Mouse (Mus musculus): ENCODE results near the gene Sfxn3.

Sfxn3 gene

GRCm38 (mm10) chr19:45017216-45017771 is 30.0 kb upstream of the Sfxn3 start:
- in situ Hi-C loops (cut with MboI, MseI), result loop anchor here in 1 of 2 experiments (10.0 kb wide), 1 partner anchor 1232 kb away; the partner anchor contains the start of gene Abcc2

- in situ Hi-C loops (cut with MboI, MseI), result loop anchor here in 1 of 2 experiments (10.0 kb wide), 1 partner anchor 1233 kb away; the partner anchor contains the start of gene Abcc2
Observed at GRCm38 (mm10) chr19:45017909-45018308, 29.4 kb upstream of the Sfxn3 start.

DNA sequence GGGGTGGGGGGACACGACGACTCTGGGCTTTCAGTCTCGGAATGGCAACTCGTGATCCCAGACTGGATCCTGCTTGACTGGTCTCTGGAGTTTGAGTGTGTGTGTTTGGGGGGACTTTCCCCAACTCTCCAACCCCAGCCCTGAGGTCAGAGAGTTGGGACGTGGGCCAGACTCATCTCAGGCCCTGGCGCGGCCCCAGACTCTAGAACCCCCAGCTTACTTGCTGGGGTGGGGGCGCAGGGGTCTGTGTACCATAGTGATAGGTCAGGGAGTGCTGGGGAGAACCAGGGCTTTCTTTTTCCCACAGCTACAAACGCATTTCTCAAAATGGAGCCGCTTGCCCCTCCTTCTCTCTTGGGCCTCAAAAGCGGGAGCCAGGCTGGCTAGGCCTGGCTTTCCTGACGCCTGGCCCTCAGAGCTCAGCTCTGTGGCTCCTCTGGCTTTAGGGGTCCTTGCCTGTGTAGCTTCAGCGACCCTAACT is 28.9 kb upstream of the Sfxn3 start:
- in situ Hi-C loops (cut with MboI, MseI), result loop anchor here in 1 of 2 experiments (10.0 kb wide), 1 partner anchor 1234 kb away; the partner anchor contains the start of gene Abcc2

- in situ Hi-C loops (cut with MboI, MseI), result no loop called here
Observed at GRCm38 (mm10) chr19:45020348-45020747, 27.0 kb upstream of the Sfxn3 start.

- in situ Hi-C loops (cut with MboI, MseI), result no loop called here
Observed at GRCm38 (mm10) chr19:45021362-45021761, 25.9 kb upstream of the Sfxn3 start.

DNA sequence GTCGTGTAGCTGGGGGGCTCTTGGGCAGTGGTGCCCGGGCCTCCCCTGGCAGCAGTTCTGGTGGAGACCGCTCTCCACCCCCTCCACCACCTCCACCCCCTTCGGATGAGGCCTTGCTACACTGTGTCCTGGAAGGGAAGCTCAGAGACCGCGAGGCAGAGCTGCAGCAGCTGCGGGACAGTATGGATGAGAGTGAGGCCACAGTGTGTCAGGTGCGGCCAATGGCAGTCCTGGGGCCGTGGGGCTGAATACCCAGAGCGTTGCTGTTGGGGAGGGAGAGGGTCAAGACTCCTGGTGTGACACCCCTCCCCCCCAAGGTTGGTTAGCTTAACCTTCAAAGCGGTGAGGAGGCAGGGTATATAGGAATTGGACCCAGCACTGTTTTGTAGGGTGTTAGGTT is 23.3 kb upstream of the Sfxn3 start:
- in situ Hi-C loops (cut with MboI, MseI), result no loop called here

DNA sequence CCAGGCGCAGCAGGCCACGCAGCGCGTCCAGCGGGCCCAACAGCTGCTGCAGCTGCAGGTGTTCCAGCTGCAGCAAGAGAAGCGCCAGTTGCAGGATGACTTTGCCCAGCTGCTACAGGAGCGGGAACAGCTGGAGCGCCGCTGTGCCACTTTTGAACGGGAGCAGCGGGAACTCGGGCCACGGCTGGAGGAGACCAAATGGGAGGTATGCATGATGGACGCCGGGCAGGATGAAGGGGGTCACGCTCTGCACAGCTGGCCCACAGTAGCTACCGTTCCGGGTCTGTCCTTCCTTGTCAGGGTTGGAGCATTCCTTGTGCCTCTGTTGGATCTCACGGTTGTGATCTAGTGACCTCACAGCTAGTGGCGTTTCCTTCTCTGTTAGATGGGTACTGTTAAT is 22.5 kb upstream of the Sfxn3 start:
- in situ Hi-C loops (cut with MboI, MseI), result no loop called here

- in situ Hi-C loops (cut with MboI, MseI), result no loop called here
Observed at GRCm38 (mm10) chr19:45025937-45026568, 21.2 kb upstream of the Sfxn3 start.

DNA sequence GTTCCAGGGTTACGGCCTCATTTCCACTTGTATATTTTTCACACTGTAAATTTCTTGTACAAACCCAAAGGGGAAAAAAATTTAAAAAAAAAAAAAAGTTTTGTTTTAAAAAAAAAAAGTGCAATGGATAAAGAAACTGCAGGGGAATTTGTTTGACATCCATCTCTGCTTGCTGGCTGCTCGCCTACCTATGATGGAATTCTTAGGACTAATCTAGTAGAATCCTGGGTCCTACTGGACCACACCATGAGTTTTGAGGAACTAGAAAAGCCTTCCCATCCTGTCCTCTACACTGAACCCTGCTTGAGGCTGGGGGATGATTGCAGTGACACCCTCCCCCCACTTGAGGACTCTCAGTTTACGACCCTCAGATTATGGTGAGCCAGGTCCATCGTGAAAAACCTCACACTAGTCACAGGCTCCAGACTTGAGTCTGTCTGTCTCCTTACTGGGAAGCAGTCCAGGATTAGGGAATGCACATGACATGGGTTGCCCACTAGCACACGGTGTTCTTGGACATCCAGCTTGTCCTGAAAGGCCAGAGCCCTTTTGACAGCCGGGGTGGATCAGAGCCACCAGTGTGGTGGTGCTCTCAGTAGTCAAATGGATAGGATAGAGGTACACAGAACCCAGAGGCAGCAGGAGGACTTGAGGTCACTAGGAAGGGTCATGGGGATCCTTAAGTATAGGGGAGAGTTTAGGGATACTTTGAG is 20.2 kb upstream of the Sfxn3 start:
- in situ Hi-C loops (cut with MboI, MseI), result no loop called here

- in situ Hi-C loops (cut with MboI, MseI), result no loop called here
Observed at GRCm38 (mm10) chr19:45027848-45028247, 19.5 kb upstream of the Sfxn3 start.

DNA sequence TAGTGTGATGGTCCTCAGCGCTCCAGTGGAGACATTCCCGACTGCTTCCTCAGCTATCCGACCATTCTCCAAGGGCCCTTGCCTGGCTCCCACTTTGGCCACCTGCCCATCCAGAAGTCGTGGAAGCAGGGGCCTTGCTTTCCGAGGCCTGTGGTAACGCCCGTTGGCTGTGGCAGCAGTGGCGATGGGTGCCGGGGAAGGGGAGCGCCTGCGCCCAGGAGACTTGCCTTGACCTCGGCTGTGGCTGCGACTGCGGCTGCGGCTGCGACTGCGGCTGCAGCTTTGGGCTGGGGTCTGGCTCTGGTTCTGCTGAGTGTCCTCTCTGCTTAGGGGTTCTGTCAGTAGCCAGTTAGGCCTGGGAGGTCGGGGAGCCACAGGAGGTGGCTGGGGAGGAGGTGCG is 18.6 kb upstream of the Sfxn3 start:
- in situ Hi-C loops (cut with MboI, MseI), result no loop called here

GRCm38 (mm10) chr19:45029571-45029970 is 17.7 kb upstream of the Sfxn3 start:
- in situ Hi-C loops (cut with MboI, MseI), result no loop called here

- in situ Hi-C loops (cut with MboI, MseI), result loop anchor here in 1 of 2 experiments (10.0 kb wide), 1 partner anchor 355 kb away; no protein-coding TSS in a partner anchor
Observed at GRCm38 (mm10) chr19:45030111-45030510, 17.2 kb upstream of the Sfxn3 start.

- in situ Hi-C loops (cut with MboI, MseI), result loop anchor here in 1 of 2 experiments (10.0 kb wide), 1 partner anchor 356 kb away; no protein-coding TSS in a partner anchor
Observed at GRCm38 (mm10) chr19:45030746-45031693, 16.3 kb upstream of the Sfxn3 start.

DNA sequence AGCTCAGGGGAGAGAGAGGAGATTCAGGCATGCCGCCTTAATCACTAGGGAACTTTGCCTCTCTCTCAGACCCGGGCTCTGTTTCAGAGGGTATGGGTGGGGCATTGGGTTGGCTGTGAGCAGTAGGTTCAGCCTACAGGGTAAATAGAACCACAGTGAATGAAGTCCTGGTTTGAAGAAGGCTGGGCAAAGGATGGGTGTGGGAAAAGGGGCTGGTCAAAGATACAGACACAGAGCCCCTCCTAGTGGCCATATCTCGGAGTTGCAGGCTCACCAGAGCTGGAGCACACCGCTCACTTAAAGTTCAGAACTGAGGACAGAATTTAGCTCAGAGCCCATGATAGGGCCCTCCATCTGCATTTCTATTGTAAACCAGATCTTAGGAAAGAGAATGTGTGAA is 15.5 kb upstream of the Sfxn3 start:
- in situ Hi-C loops (cut with MboI, MseI), result loop anchor here in 1 of 2 experiments (10.0 kb wide), 1 partner anchor 357 kb away; no protein-coding TSS in a partner anchor

DNA sequence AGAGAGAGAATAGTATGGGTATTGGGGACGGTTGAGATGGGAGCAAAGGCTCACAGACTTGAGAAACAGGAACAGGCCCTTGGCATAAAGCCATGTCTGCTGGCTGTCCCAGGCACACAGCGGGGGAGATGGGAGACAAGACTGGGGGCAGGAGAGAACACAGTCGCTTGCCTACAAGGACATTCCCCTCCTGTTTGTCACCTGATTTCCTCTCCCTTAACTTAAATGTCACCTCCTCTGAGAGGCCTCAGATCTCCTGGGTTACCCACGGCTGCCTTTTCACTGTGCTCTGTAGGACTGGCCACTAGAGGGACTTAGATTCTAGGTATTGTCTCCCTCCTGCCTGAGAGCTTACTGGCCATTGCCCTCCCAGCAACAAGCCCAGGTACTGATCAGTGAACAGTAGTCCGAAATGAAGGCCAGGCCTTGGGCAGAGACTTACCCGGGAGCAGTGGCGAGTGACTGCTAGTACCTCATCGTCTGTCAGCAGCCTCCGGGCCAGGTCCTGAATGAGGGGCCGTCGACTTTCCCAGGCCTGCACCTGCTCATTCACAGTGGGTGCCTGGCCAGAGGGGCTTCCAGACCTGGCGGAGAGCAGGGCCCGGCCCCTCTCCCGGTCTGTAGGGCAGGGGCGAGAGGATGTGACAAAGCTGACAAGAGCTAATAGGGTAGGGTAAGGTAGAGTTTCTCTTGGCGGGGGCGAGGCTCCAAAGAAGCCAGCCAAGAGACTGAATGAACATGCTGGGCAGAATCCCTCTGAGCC is 14.6 kb upstream of the Sfxn3 start:
- in situ Hi-C loops (cut with MboI, MseI), result loop anchor here in 1 of 2 experiments (10.0 kb wide), 1 partner anchor 358 kb away; no protein-coding TSS in a partner anchor

DNA sequence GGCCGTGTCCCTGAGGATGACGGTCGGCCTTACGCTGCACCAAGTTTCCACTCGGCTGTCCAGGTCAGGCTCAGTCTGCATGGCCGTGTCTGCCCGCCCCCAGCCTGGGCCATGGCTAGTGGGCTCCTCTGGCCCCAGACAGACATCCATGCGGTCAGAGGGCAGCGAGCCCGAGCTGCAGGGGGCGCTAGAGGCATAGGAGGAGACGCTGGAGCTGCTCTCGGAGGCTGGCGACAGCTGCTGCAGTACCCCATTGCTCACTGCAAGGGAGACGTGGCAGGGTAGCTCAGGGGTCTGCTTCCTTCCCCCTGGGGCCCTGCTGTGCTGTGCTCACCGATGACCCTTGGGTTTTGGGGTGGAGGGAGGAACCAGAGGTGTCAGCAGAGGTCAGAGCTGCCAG is 10.4 kb upstream of the Sfxn3 start:
- in situ Hi-C loops (cut with MboI, MseI), result loop anchor here in 1 of 2 experiments (10.0 kb wide), 1 partner anchor 362 kb away; no protein-coding TSS in a partner anchor

DNA sequence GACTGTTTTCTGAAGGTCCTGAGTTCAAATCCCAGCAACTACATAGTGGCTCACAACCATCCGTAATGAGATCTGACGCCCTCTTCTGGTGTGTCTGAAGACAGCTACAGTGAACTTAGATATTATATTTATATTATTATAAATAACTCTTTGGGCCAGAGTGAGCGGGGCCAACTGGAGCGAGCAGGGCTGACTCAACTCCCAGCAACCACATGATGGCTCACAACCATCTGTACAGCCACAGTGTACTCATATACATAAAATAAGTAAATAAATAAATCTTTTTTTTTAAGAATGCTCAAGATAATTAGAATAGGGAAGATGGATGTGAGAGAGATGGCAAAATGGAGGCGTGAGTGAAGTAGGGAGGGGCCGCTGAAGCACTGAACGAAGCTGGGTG is 9.1 kb upstream of the Sfxn3 start:
- in situ Hi-C loops (cut with MboI, MseI), result loop anchor here in 1 of 2 experiments (10.0 kb wide), 1 partner anchor 363 kb away; no protein-coding TSS in a partner anchor

DNA sequence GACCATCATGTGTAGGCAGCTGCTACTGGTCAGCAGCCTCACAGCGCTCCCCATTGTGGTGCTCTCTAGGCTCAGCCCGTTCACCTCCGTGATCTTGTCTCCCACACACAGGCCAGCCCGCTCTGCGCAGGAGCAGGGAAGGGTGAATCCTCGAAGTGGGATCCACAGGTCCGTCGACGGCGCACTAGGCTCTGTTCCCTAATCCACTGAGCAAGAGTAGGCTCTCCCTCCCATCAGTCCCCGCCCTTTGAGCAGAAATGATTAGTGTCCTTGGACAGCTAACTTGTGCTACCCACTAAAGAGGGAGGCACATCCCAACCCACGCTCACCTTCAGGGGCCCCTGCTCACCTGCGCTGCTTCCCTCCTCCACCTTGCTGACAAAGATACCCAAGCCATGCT is 7.1 kb upstream of the Sfxn3 start:
- in situ Hi-C loops (cut with MboI, MseI), result no loop called here

DNA sequence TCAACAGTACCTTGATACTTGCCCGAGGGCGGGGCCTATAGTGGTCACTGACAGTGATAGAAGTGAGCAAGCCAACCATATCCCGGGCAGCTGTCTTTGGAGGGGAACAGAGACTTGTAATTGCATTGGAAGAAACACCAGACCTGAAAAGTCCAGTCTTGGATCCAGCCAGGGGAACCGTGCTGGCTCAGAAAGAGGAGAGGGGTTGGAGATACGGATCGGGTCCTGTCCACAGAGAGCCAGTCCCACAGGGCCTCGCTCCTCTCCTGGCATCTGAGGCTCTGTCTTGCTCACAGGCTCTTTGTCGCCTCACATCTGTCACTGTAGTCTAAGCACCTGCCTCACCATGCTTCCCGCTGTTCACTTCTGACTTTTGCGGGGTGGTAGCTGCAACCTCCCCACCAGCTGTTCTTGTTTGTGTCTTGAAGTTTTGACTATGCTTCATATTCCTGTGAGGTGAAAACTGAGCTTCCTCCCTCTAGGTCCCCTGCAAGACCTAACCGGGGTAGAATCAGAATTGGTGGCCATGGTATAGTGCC is 2.8 kb upstream of the Sfxn3 start:
- in situ Hi-C loops (cut with MboI, MseI), result no loop called here
